Mouse (Mus musculus) forebrain, embryonic 15.5 days (tissue): Measurements from ENCODE around the gene Gm49373. TPM values are rescaled to one million over a fixed set of nuclear protein-coding genes. Genes with fewer than 3 reads are reported as not detected.

Experiments used
- ATAC-seq: fragments of 200-750 bp; cut with Nextera tagmentation; replicated peaks from 2 replicates; pipeline ENCODE4 v1.8.0; 2017; ENCODE audit warnings: mild to moderate bottlenecking, moderate TSS enrichment, moderate library complexity
- H3K27ac ChIP-seq: fragments of 300-500 bp; sonication (generic); replicated peaks from 2 replicates; pipeline ENCODE4 v1.5.1; 2015; ENCODE audit warnings: mild to moderate bottlenecking, inconsistent platforms
- H3K27me3 ChIP-seq: fragments of 300-500 bp; sonication (generic); 2 replicates; pipeline ENCODE4 v1.6.1; 2015; ENCODE audit warnings: inconsistent platforms
- H3K36me3 ChIP-seq: fragments of 300-500 bp; sonication (generic); 2 replicates; pipeline ENCODE4 v1.6.1; 2015; ENCODE audit warnings: mild to moderate bottlenecking, inconsistent platforms
- H3K4me1 ChIP-seq: fragments of 300-500 bp; sonication (generic); 2 replicates; pipeline ENCODE4 v1.6.1; 2015; ENCODE audit warnings: inconsistent platforms
- H3K4me2 ChIP-seq: fragments of 300-500 bp; sonication (generic); replicated peaks from 2 replicates; pipeline ENCODE4 v1.6.1; 2015; ENCODE audit warnings: mild to moderate bottlenecking, inconsistent platforms
- H3K4me3 ChIP-seq: fragments of 300-500 bp; sonication (generic); 2 replicates; pipeline ENCODE4 v1.5.1; 2015; ENCODE audit warnings: mild to moderate bottlenecking, inconsistent platforms
- H3K9ac ChIP-seq: fragments of 300-500 bp; sonication (generic); replicated peaks from 2 replicates; pipeline ENCODE4 v1.6.1; 2015; ENCODE audit warnings: mild to moderate bottlenecking, inconsistent platforms
- H3K9me3 ChIP-seq: fragments of 300-500 bp; sonication (generic); 2 replicates; pipeline ENCODE4 v1.6.1; 2016; ENCODE audit warnings: inconsistent platforms
- WGBS: fragments of 180-500 bp; shearing (Covaris S2); methylation state at CpG from one replicate; pipeline ENCODE4 v1.1.7; 2015; ENCODE audit warnings: mixed read lengths; 5-methylcytosine and 5-hydroxymethylcytosine counted together
- polyA plus RNA-seq: library from polyadenylated mRNA; unstranded; fragments of >200 nt; fragmentation: Nextera tagmentation; extraction: Ambion mirVana; gene quantifications from 2 replicates; pipeline ENCODE4 v1.2.1, GENCODE M21; 2015

Gm49373 gene
- polyA plus RNA-seq, 1 experiment from 2014 or later, result 1.3 TPM

DNA sequence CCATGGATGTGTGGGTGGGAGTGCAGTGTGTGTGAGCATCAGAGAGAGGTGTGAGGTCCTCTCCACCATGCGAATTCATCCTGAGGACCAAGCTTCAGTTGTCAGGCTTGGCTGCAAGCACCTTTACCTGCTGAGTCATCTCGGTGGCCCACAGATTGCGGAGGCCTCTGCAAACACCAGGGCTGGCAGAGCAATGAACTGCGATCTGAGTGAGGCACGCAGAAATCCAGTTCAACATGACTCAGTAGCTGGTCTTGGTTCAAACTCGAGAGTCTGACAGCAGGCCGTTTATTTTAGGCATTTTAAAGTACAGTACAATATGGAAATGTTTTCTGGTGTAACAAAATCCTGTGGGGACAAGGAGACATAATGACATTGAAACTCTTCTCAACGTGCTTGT lies 24.9 kb upstream of the Gm49373 start:
- Histone ChIP-seq H3K27me3 (no peaks in the 10 kb centered on the region), H3K4me2 (no peak overlapping the region), H3K9ac (no peak overlapping the region), H3K4me1 (no peaks in the 10 kb centered on the region), H3K27ac (no peak overlapping the region), H3K36me3 (no peaks in the 10 kb centered on the region), H3K9me3 (no peaks in the 10 kb centered on the region), H3K4me3 (no peak overlapping the region)
- ATAC-seq, result no peak
- 90% methylated on average over 8 of the region's 8 CpGs for WGBS

- no peaks in the 10 kb centered on the region for H3K9me3 ChIP-seq
- H3K27me3 ChIP-seq, result no peaks in the 10 kb centered on the region
- no peak overlapping the region for H3K27ac ChIP-seq
- H3K4me1 ChIP-seq, result peaks cover 8% of the 10 kb centered on the region
- WGBS, result 58% methylated on average over 4 of the region's 4 CpGs
- no peak overlapping the region for H3K4me3 ChIP-seq
- no peak overlapping the region for H3K4me2 ChIP-seq
- no peak for ATAC-seq
- no peaks in the 10 kb centered on the region for H3K36me3 ChIP-seq
- no peak overlapping the region for H3K9ac ChIP-seq
Measured at GRCm38 (mm10) chr9:21095958-21096357, 23.1 kb upstream of the Gm49373 start.

DNA sequence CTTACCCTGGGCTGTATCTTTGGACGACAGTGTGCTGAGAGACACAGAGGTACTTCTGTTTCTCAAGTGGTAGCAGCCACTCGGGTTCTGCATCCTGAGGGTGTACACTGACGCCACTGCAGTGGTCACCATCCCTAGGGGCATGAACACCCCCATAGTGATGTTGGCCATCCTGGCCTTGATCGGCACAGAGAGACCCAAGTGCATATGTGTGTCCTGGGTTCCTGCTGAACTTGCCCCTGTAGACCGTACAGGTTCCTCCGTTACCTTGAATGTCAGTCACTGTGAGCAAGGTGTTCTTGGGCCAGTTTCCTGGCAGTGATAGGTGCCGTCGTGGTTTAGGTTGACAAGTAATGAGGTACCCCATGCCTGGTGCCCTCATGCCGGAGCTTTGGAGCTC lies 20.5 kb upstream of the Gm49373 start:
- no peak overlapping the region for H3K4me2 ChIP-seq
- H3K4me3 ChIP-seq, result no peak overlapping the region

DNA sequence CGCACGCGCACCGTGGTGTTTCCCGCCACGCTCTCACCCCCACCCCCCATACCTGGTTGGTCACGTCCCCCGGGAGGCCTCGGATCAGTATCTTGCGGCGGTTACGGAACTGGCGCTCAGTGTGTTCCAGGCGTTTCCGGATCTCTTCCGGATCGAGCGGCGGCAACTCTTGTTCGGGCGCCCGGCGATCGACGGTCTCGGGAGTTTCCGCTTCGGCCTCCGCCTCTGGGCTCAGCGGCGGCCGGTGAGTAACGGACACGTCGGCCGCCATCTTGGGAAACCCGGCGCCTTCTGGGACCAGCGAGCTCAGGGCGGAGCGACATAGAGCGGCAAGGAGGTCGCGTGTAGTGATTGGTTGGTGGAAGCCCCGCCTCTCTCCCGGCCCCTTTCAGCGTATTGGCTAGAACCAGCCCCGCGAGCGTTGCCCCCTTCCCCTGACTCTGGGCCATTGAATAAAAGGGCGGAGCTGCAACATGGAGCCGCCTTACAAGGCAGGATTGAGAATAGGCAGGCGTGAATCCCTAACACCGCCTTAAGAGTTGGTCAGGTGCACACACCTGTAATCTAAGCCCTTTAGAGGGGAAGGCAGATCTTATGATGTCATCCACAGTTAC lies 18.9 kb upstream of the Gm49373 start, which contains the start of the genes Gm38431 and Raver1:
Gene Gm38431, minus strand, starts transcription at position 291 of the 614 bp plus-strand sequence.
Gene Raver1, minus strand, starts transcription at position 302 of the 614 bp plus-strand sequence.
- peak within 1 kb of the TSS; percentile 92 for H3K4me3 ChIP-seq
- ATAC-seq, result peak; percentile 100
- H3K9me3 ChIP-seq, result no peaks in the 10 kb centered on the region
- under 1% methylated on average over 54 of the region's 54 CpGs for WGBS
- H3K36me3 ChIP-seq, result peaks cover 23% of the 10 kb centered on the region
- peak within 1 kb of the TSS; percentile 94 for H3K27ac ChIP-seq
- no peaks in the 10 kb centered on the region for H3K27me3 ChIP-seq
- peak within 1 kb of the TSS; percentile 73 for H3K4me2 ChIP-seq
- peak within 1 kb of the TSS; percentile 78 for H3K9ac ChIP-seq
- peaks cover 24% of the 10 kb centered on the region for H3K4me1 ChIP-seq

More for the DNA sequence above, 20.5 kb upstream of the Gm49373 start:
- no peaks in the 10 kb centered on the region for H3K9me3 ChIP-seq
- peaks cover 24% of the 10 kb centered on the region for H3K4me1 ChIP-seq
- H3K36me3 ChIP-seq, result peaks cover 9% of the 10 kb centered on the region
- H3K27me3 ChIP-seq, result no peaks in the 10 kb centered on the region
- WGBS, result 97% methylated on average over 9 of the region's 9 CpGs
- H3K27ac ChIP-seq, result no peak overlapping the region
- no peak overlapping the region for H3K9ac ChIP-seq
- no peak for ATAC-seq

DNA sequence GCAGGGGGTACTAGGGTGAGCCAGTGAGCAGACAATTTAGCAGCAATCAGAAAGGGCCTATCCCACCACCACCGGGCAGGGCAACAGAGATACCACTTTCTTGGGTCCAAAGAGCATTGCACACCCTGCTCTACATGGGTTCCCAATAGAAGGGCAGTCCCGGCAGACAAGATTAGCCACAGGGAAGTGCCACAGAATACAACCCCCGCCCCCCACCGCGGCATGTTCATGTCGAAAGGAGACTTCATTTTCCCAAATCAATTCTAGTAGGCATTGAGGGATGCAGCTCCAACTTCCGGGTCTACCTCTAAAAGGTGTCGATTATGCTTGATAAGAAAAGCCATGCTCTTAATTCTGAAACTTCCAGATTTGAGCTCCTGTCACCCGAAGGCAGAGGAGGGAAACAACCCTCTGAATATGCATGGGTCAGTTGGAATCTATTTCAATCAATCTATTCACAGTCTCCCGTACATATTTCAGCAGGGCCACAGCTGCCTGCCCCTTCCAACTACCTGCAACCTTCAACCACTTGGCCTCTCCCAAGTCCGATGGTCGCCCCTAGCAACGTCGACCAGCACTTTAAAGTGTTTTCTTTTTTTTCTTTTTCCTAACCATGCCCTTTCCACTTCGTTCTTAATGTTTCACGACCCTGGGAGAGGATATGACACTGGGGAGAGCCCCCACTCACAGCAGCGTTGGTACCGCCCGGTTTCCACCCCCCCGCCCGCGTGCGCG lies 18.2 kb upstream of the Gm49373 start:
- Histone ChIP-seq H3K36me3 (peaks cover 29% of the 10 kb centered on the region), H3K27me3 (no peaks in the 10 kb centered on the region), H3K27ac (peak overlapping the region; percentile 94), H3K4me3 (peak overlapping the region; percentile 92), H3K4me2 (peak overlapping the region; percentile 73), H3K9ac (peak overlapping the region; percentile 78), H3K9me3 (no peaks in the 10 kb centered on the region), H3K4me1 (peaks cover 24% of the 10 kb centered on the region)
- 4% methylated on average over 24 of the region's 24 CpGs for WGBS
- no peak for ATAC-seq

DNA sequence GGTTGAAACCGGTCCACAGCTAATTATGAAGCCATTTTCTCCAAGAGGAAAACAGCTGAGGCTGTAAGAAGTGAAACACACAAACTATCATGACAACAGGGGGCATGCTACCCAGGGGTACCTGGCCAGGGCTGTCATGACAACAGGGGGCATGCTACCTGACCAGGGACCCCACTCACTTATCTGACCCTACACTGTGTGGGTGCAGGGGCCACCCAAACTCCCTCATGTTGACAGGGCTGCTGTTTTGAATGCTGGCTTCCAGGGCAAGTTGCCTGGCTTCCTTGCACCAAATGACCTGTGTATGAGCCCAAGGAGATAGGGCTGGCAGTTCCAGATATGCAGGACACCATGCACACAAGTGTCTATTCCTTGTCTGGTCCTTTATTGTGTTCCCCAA lies 17.6 kb upstream of the Gm49373 start:
- H3K27ac ChIP-seq, result no peak overlapping the region
- H3K36me3 ChIP-seq, result peaks cover 35% of the 10 kb centered on the region
- peak overlapping the region; percentile 92 for H3K4me3 ChIP-seq
- peaks cover 24% of the 10 kb centered on the region for H3K4me1 ChIP-seq
- no peaks in the 10 kb centered on the region for H3K27me3 ChIP-seq
- peak overlapping the region; percentile 78; the same call in 1 of the 2 replicates for H3K9ac ChIP-seq
- 97% methylated on average over 1 of the region's 1 CpGs for WGBS
- H3K9me3 ChIP-seq, result no peaks in the 10 kb centered on the region
- no peak for ATAC-seq
- peak overlapping the region; percentile 73 for H3K4me2 ChIP-seq

- H3K9ac ChIP-seq, result no peak overlapping the region
- peaks cover 87% of the 10 kb centered on the region for H3K36me3 ChIP-seq
- no peak overlapping the region for H3K27ac ChIP-seq
- H3K4me3 ChIP-seq, result no peak overlapping the region
- H3K4me2 ChIP-seq, result no peak overlapping the region
- H3K9me3 ChIP-seq, result no peaks in the 10 kb centered on the region
- 0 out of 2 replicates have a peak, but pooled peaks cover 2% of the 10 kb centered on the region for H3K4me1 ChIP-seq
- WGBS, result 80% methylated on average over 3 of the region's 3 CpGs
- H3K27me3 ChIP-seq, result no peaks in the 10 kb centered on the region
- ATAC-seq, result no peak
Measured at GRCm38 (mm10) chr9:21083324-21083723, 10.4 kb upstream of the Gm49373 start.

DNA sequence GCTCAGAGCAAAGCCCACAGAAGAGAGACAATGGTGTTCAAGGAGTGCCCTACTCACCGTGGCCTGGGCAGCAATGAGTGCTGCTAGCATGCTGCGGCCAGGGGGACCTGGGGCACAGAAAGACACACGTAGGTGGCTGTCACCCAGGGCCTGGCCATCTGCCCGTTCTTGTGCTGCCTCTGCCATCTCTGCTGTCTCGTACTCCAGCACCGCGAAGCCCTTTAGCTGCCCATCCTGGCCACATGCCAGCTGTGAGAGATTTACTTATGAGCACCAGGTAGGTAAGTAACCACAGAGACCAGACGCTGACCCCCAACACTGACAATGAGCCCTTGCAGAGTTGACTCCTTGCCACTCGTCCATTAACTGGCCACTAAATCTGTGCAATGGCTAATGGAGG lies 8.2 kb upstream of the Gm49373 start:
- H3K27ac ChIP-seq, result no peak overlapping the region
- peaks cover 84% of the 10 kb centered on the region for H3K36me3 ChIP-seq
- 0 out of 2 replicates have a peak, but pooled peaks cover 2% of the 10 kb centered on the region for H3K4me1 ChIP-seq
- no peaks in the 10 kb centered on the region for H3K9me3 ChIP-seq
- no peak overlapping the region for H3K4me3 ChIP-seq
- H3K27me3 ChIP-seq, result no peaks in the 10 kb centered on the region
- ATAC-seq, result no peak
- 81% methylated on average over 9 of the region's 9 CpGs for WGBS
- H3K9ac ChIP-seq, result no peak overlapping the region
- H3K4me2 ChIP-seq, result no peak overlapping the region

DNA sequence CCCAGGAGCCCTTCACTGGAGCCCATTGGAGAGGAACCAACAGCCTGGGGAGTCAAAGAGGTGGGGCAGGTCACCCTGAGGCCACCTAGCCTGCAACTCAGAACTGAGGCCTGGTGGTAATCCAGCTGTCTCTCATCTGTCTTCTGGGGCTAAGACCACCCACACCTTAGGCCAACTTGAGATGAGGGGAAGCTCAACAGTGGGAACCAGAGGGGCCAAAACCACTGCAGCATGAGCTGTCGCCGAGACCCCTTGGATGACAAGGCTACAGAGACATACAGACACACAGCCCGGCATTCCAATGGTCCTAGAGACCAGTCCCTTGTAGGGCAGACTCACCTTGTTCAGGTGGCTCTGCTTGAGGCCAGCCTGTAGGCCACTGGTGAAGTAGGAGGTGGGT lies 2.7 kb upstream of the Gm49373 start:
- no peak for ATAC-seq
- H3K4me1 ChIP-seq, result peaks cover 20% of the 10 kb centered on the region
- peaks cover 50% of the 10 kb centered on the region for H3K36me3 ChIP-seq
- 91% methylated on average over 3 of the region's 3 CpGs for WGBS
- no peaks in the 10 kb centered on the region for H3K27me3 ChIP-seq
- H3K9me3 ChIP-seq, result no peaks in the 10 kb centered on the region
- H3K4me3 ChIP-seq, result no peak overlapping the region
- no peak overlapping the region for H3K9ac ChIP-seq
- H3K27ac ChIP-seq, result no peak overlapping the region
- no peak overlapping the region for H3K4me2 ChIP-seq

GRCm38 (mm10) chr9:21074173-21074572 lies 1.3 kb upstream of the Gm49373 start:
- H3K4me2 ChIP-seq, result no peak overlapping the region
- no peak overlapping the region for H3K27ac ChIP-seq
- no peaks in the 10 kb centered on the region for H3K9me3 ChIP-seq
- peaks cover 20% of the 10 kb centered on the region for H3K4me1 ChIP-seq
- H3K36me3 ChIP-seq, result peaks cover 36% of the 10 kb centered on the region
- 100% methylated on average over 1 of the region's 1 CpGs for WGBS
- no peak for ATAC-seq
- no peak overlapping the region for H3K9ac ChIP-seq
- H3K4me3 ChIP-seq, result no peak overlapping the region
- H3K27me3 ChIP-seq, result no peaks in the 10 kb centered on the region

GRCm38 (mm10) chr9:21072641-21073040 lies 255 bp downstream of the Gm49373 start:
- Histone ChIP-seq H3K36me3 (peaks cover 21% of the 10 kb centered on the region), H3K4me2 (peak overlapping the region; percentile 86), H3K27me3 (no peaks in the 10 kb centered on the region), H3K4me1 (peaks cover 20% of the 10 kb centered on the region), H3K27ac (no peak overlapping the region), H3K4me3 (peak overlapping the region; percentile 57), H3K9ac (peak overlapping the region; percentile 66), H3K9me3 (no peaks in the 10 kb centered on the region)
- whole genome bisulfite sequencing, result 11% methylated on average over 4 of the region's 4 CpGs
- 0 out of 2 replicates have a peak, but pooled peaks have one; percentile 1 for ATAC-seq

DNA sequence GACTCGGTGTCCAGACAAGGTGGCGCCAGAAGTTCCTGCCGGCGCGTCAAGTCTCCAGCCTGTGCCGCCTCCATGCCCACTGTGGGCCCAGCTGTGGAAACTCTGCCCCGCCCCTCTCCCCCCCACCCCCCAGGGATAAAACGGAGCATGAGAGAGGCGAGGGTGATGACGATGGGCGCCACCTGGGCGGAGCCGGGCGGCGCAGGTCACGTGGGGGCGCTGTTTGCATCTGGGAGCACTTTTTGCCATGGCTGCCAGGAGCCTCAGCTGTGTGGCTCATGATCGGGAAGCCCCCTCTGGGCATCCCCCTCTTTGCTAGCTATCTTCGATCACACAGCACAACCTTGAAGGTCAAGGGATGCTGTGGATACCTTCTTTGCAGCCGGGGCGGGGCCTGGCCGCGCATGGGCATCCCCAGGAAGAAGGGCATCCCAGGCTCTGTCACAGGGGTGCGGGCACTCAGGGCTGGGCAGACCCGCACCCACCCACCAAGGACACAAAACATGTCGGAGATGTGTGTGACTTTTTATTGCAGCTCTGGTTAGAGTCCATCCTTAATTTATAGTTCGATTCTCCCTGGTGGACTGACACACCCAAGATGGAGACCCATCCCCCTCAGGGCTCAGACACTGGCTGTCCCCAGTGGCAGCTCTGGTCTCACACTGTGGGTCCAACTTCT lies 5.8 kb downstream of the Gm49373 start, which contains the start of gene Zglp1:
Gene Zglp1, minus strand, starts transcription at position 88 of the 679 bp plus-strand sequence.
- WGBS, result 89% methylated on average over 27 of the region's 27 CpGs
- no peaks in the 10 kb centered on the region for H3K27me3 ChIP-seq
- H3K4me1 ChIP-seq, result peaks cover 6% of the 10 kb centered on the region
- ATAC-seq, result no peak
- H3K4me3 ChIP-seq, result no peak within 1 kb of the TSS
- H3K9ac ChIP-seq, result no peak within 1 kb of the TSS
- H3K4me2 ChIP-seq, result no peak within 1 kb of the TSS
- no peaks in the 10 kb centered on the region for H3K9me3 ChIP-seq
- no peak within 1 kb of the TSS for H3K27ac ChIP-seq
- peaks cover 30% of the 10 kb centered on the region for H3K36me3 ChIP-seq
